Mouse (Mus musculus) myocyte (in vitro differentiated cells): ENCODE data around the gene Cd2.

Experiments
- CEBPB ChIP-seq: IDR thresholded peaks from 2 replicates; pipeline ENCODE4 v1.6.1; 2011; ENCODE audit warnings: mild to moderate bottlenecking, moderate library complexity; ENCODE audit not compliant: poor library complexity, insufficient read depth, severe bottlenecking
- MAX ChIP-seq: IDR thresholded peaks from one replicate; pipeline ENCODE4 v1.6.1; 2011; ENCODE audit warnings: low read depth, mild to moderate bottlenecking, control low read depth
- MYOD1 ChIP-seq, 3 experiments: IDR thresholded peaks; one replicate each; pipeline ENCODE4 v1.6.1; 2011; ENCODE audit warnings: control low read depth in 2 of 3, low read depth in 2 of 3, mild to moderate bottlenecking in 2 of 3, moderate library complexity in 1 of 3; ENCODE audit not compliant: insufficient read length in 2 of 3, control insufficient read depth in 1 of 3
- MYOG ChIP-seq, 3 experiments: IDR thresholded peaks; one replicate each; pipeline ENCODE4 v1.6.1; 2011; ENCODE audit warnings: control low read depth in 2 of 3, low read depth in 2 of 3, mild to moderate bottlenecking in 2 of 3; ENCODE audit not compliant: insufficient read length in 2 of 3, control insufficient read depth in 1 of 3, insufficient read depth in 1 of 3
- POLR2A ChIP-seq: IDR thresholded peaks from one replicate; pipeline ENCODE4 v1.6.1; 2011; ENCODE audit warnings: low read depth, mild to moderate bottlenecking, control low read depth, moderate library complexity; ENCODE audit not compliant: insufficient read length
- POLR2AphosphoS2 ChIP-seq: IDR thresholded peaks from one replicate; pipeline ENCODE4 v1.6.1; 2011; ENCODE audit warnings: low read depth, control low read depth; ENCODE audit not compliant: insufficient read length
- REST ChIP-seq: IDR thresholded peaks from one replicate; pipeline ENCODE4 v1.6.1; 2011; ENCODE audit warnings: mild to moderate bottlenecking, control low read depth, moderate library complexity; ENCODE audit not compliant: insufficient read depth, insufficient read length
- TCF12 ChIP-seq: IDR thresholded peaks from one replicate; pipeline ENCODE4 v1.6.1; 2011; ENCODE audit warnings: mild to moderate bottlenecking, control low read depth; ENCODE audit not compliant: poor library complexity, insufficient read depth, severe bottlenecking
- TCF3 ChIP-seq: IDR thresholded peaks from one replicate; pipeline ENCODE4 v1.6.1; 2011; ENCODE audit warnings: low read depth, control low read depth; ENCODE audit not compliant: insufficient read length
- USF1 ChIP-seq: IDR thresholded peaks from one replicate; pipeline ENCODE4 v1.6.1; 2011; ENCODE audit warnings: low read depth, mild to moderate bottlenecking, control low read depth, moderate library complexity

- no peak for TF ChIP-seq USF1
- TF ChIP-seq MAX = no peak
- no peak for TF ChIP-seq MYOG (IDR thresholded peaks at IDR 0.05; ENCODE audit: control insufficient read depth in 1 of 3, insufficient read depth in 1 of 3, insufficient read length in 2 of 3, low read depth in 2 of 3)
- TF ChIP-seq REST = no peak
- no peak for TF ChIP-seq POLR2A
- TF ChIP-seq TCF12 = no peak
- TF ChIP-seq TCF3 = no peak
- no peak for TF ChIP-seq POLR2AphosphoS2
- no peak for TF ChIP-seq CEBPB
- TF ChIP-seq MYOD1 (IDR thresholded peaks at IDR 0.05; ENCODE audit: control insufficient read depth in 1 of 3, insufficient read length in 2 of 3, low read depth in 2 of 3) = no peak
Measured at GRCm38 (mm10) chr3:101232570-101232969, 55.2 kb downstream of the Cd2 start.
